Mouse (Mus musculus) heart, postnatal 36 days (tissue): ENCODE measurements around the gene Styx. TPM values are rescaled to one million over a fixed set of nuclear protein-coding genes. Genes with fewer than 3 reads are reported as not detected.
"Not testable (repeated sequence)": the region's sequence is repeated elsewhere in the genome, so short reads cannot be mapped to it uniquely, and the experiment has no call there.

Experiments
- DNase-seq, 2 experiments: peaks; one replicate each; pipeline ENCODE4 v3.0.0; 2021 to 2022
- intact Hi-C: fragments of 180-260 bp; cut with DNase I; formaldehyde crosslinking; loops from one replicate; pipeline ENCODE4 v1.15.1; 2025
- total RNA-seq, 2 experiments: library from RNA; stranded (reverse); gene quantifications; 2 replicates each; pipeline ENCODE4 v1.2.3; 2021

The Styx gene
- total RNA-seq, 2 experiments from 2014 or later: 29.0 to 33.2 TPM

- DNase-seq: peak; percentile 89 to 90
- intact Hi-C loops: loop anchor here (2.0 to 5.0 kb wide), 3 partner anchors 21 to 112 kb away; partner anchors contain the start of genes Gpr137c and Styx
Measured at GRCm38 (mm10) chr14:45329589-45330181, 21.2 kb upstream of the Styx start, which contains the start of gene Psmc6. Gene Psmc6 (plus strand): TSS chr14:45329788.

- intact Hi-C loops: no loop called here
- DNase-seq: peak; percentile 42 to 52
Measured at GRCm38 (mm10) chr14:45364211-45365195, 13.6 kb downstream of the Styx start.

GRCm38 (mm10) chr14:45365196-45365587 lies 14.3 kb downstream of the Styx start:
- no peak for DNase-seq
- intact Hi-C loops: no loop called here

- DNase-seq: no peak
- intact Hi-C loops: no loop called here
Measured at GRCm38 (mm10) chr14:45378771-45379170, 27.9 kb downstream of the Styx start.

GRCm38 (mm10) chr14:45380756-45381155 lies 29.9 kb downstream of the Styx start:
- intact Hi-C loops: loop anchor here (5.0 kb wide), 1 partner anchor 48 kb away; no protein-coding TSS in a partner anchor

GRCm38 (mm10) chr14:45382912-45383311 lies 32.0 kb downstream of the Styx start:
- intact Hi-C loops: loop anchor here (5.0 kb wide), 1 partner anchor 51 kb away; no protein-coding TSS in a partner anchor
- DNase-seq: no peak

More at GRCm38 (mm10) chr14:45380756-45381155, 29.9 kb downstream of the Styx start:
- no peak for DNase-seq

- DNase-seq: no peak
- intact Hi-C loops: no loop called here
Measured at GRCm38 (mm10) chr14:45385596-45385995, 34.7 kb downstream of the Styx start.

GRCm38 (mm10) chr14:45387480-45387879 lies 36.6 kb downstream of the Styx start:
- intact Hi-C loops: no loop called here
- DNase-seq: no peak

GRCm38 (mm10) chr14:45388345-45389181 lies 37.7 kb downstream of the Styx start:
- DNase-seq: peak; percentile 88 to 90
- intact Hi-C loops: no loop called here

- intact Hi-C loops: no loop called here
- DNase-seq: no peak
Measured at GRCm38 (mm10) chr14:45389194-45389593, 38.3 kb downstream of the Styx start.

GRCm38 (mm10) chr14:45399836-45400235 lies 48.9 kb downstream of the Styx start:
- intact Hi-C loops: no loop called here
- no peak for DNase-seq

GRCm38 (mm10) chr14:45403651-45404050 lies 52.8 kb downstream of the Styx start:
- intact Hi-C loops: no loop called here
- DNase-seq: no peak

- intact Hi-C loops, DNase-seq: not testable (repeated sequence)
Measured at GRCm38 (mm10) chr14:45404813-45405212, 53.9 kb downstream of the Styx start, which contains the start of gene Gnpnat1. Gene Gnpnat1 (minus strand): TSS chr14:45404913.

- DNase-seq: no peak
- intact Hi-C loops: no loop called here
Measured at GRCm38 (mm10) chr14:45416265-45416664, 65.4 kb downstream of the Styx start.

- no peak for DNase-seq
- intact Hi-C loops: no loop called here
Measured at GRCm38 (mm10) chr14:45418553-45418952, 67.7 kb downstream of the Styx start.

GRCm38 (mm10) chr14:45419323-45419722 lies 68.4 kb downstream of the Styx start:
- intact Hi-C loops: no loop called here

GRCm38 (mm10) chr14:45422371-45422770 lies 71.5 kb downstream of the Styx start:
- no peak for DNase-seq
- intact Hi-C loops: loop anchor here (2.0 to 5.0 kb wide), 3 partner anchors 180 to 350 kb away; no protein-coding TSS in a partner anchor

More at GRCm38 (mm10) chr14:45419323-45419722, 68.4 kb downstream of the Styx start:
- DNase-seq: no peak

GRCm38 (mm10) chr14:45423220-45423619 lies 72.3 kb downstream of the Styx start:
- intact Hi-C loops: loop anchor here (1.0 to 5.0 kb wide), 4 partner anchors 117 to 349 kb away; no protein-coding TSS in a partner anchor
- DNase-seq: peak; percentile 32 to 50

GRCm38 (mm10) chr14:45430066-45430842 lies 79.4 kb downstream of the Styx start:
- DNase-seq: no peak
- intact Hi-C loops: no loop called here
